Mouse (Mus musculus) MEL (cell line): ENCODE results near the gene Lmod3. TPM values are rescaled to one million over a fixed set of nuclear protein-coding genes. Genes with fewer than 3 reads are reported as not detected.

Source experiments
- DNase-seq: peaks from one replicate; pipeline ENCODE4 v3.0.0; 2011; ENCODE audit warnings: low read depth, low spot score
- H3K27ac ChIP-seq: 2 replicates; pipeline ENCODE4 v1.5.1; 2012; ENCODE audit warnings: low read depth, mild to moderate bottlenecking, control low read depth, low read length, moderate library complexity; ENCODE audit not compliant: control insufficient read depth
- H3K27me3 ChIP-seq, 2 experiments: fragments of 150-350 bp in 1 of 2; sonication (generic) in 1 of 2; 2 replicates each; pipeline ENCODE4 v1.6.1; 2012; ENCODE audit warnings: low read length in 2 of 2, mild to moderate bottlenecking in 2 of 2, improper control_type of control experiment in 1 of 2, moderate library complexity in 1 of 2; ENCODE audit not compliant: insufficient read depth in 2 of 2, control insufficient read depth in 1 of 2
- H3K36me3 ChIP-seq, 2 experiments: 2 replicates each; pipeline ENCODE4 v1.6.1; 2012 to 2014; ENCODE audit warnings: low read length in 2 of 2, improper control_type of control experiment in 1 of 2, inconsistent platforms in 1 of 2, mild to moderate bottlenecking in 1 of 2; ENCODE audit not compliant: insufficient read depth in 2 of 2, control insufficient read depth in 1 of 2
- H3K4me1 ChIP-seq, 2 experiments: fragments of 150-350 bp in 1 of 2; sonication (generic) in 1 of 2; 2 replicates each; pipeline ENCODE4 v1.6.1; 2012; ENCODE audit warnings: low read length in 2 of 2, improper control_type of control experiment in 1 of 2, mild to moderate bottlenecking in 1 of 2; ENCODE audit not compliant: insufficient read depth in 2 of 2, control insufficient read depth in 1 of 2
- H3K4me3 ChIP-seq, 2 experiments: fragments of 150-350 bp in 1 of 2; sonication (generic) in 1 of 2; 2 replicates each; pipeline ENCODE4 v1.5.1; 2012; ENCODE audit warnings: low read depth in 2 of 2, low read length in 2 of 2, mild to moderate bottlenecking in 2 of 2, moderate library complexity in 2 of 2, control low read depth in 1 of 2, improper control_type of control experiment in 1 of 2; ENCODE audit not compliant: control insufficient read depth in 1 of 2, insufficient read depth in 1 of 2
- H3K79me2 ChIP-seq: 2 replicates; pipeline ENCODE4 v1.6.1; 2012; ENCODE audit warnings: mild to moderate bottlenecking, low read length, moderate library complexity; ENCODE audit not compliant: control insufficient read depth, poor library complexity, insufficient read depth
- H3K9ac ChIP-seq: 2 replicates; pipeline ENCODE4 v1.6.1; 2012; ENCODE audit warnings: low read depth, mild to moderate bottlenecking, control low read depth, low read length, moderate library complexity; ENCODE audit not compliant: control insufficient read depth, poor library complexity, severe bottlenecking
- H3K9me3 ChIP-seq: fragments of 150-350 bp; sonication (generic); replicated peaks from 2 replicates; pipeline ENCODE4 v1.6.1; 2012; ENCODE audit warnings: mild to moderate bottlenecking, low read length, improper control_type of control experiment, moderate library complexity; ENCODE audit not compliant: insufficient read depth
- BHLHE40 ChIP-seq: IDR thresholded peaks from 2 replicates; pipeline ENCODE4 v1.6.1; 2012; ENCODE audit warnings: low read depth, mild to moderate bottlenecking, inconsistent platforms, low read length, improper control_type of control experiment, borderline replicate concordance
- CHD1 ChIP-seq: IDR thresholded peaks from 2 replicates; pipeline ENCODE4 v1.6.1; 2012; ENCODE audit warnings: low read depth, mild to moderate bottlenecking, inconsistent platforms, low read length, improper control_type of control experiment
- CTCF ChIP-seq, 3 experiments: IDR thresholded peaks in 2 of 3; conservative IDR thresholded peaks in 1 of 3; 2 replicates each; pipeline ENCODE4 v1.5.1; 2011 to 2012; ENCODE audit warnings: low read length in 3 of 3, low read depth in 2 of 3, mild to moderate bottlenecking in 2 of 3, improper control_type of control experiment in 1 of 3, inconsistent platforms in 1 of 3, mixed read lengths in 1 of 3, moderate library complexity in 1 of 3; ENCODE audit not compliant: control insufficient read depth in 1 of 3, insufficient read depth in 1 of 3, poor library complexity in 1 of 3, severe bottlenecking in 1 of 3
- E2F4 ChIP-seq: IDR thresholded peaks from 2 replicates; pipeline ENCODE4 v1.6.1; 2011; ENCODE audit warnings: low read depth, low read length, improper control_type of control experiment, borderline replicate concordance
- ELF1 ChIP-seq: IDR thresholded peaks from 2 replicates; pipeline ENCODE4 v1.6.1; 2014; ENCODE audit warnings: low read depth, mild to moderate bottlenecking, inconsistent platforms, low read length, improper control_type of control experiment, moderate library complexity
- ETS1 ChIP-seq: IDR thresholded peaks from 2 replicates; pipeline ENCODE4 v1.6.1; 2012; ENCODE audit warnings: low read depth, mild to moderate bottlenecking, inconsistent platforms, low read length, improper control_type of control experiment, moderate library complexity
- GATA1 ChIP-seq: IDR thresholded peaks from 2 replicates; pipeline ENCODE4 v1.6.1; 2011; ENCODE audit warnings: low read depth, low read length, improper control_type of control experiment
- JUND ChIP-seq: IDR thresholded peaks from 2 replicates; pipeline ENCODE4 v1.6.1; 2011; ENCODE audit warnings: low read depth, mild to moderate bottlenecking, improper control_type of control experiment, low read length
- MAX ChIP-seq: IDR thresholded peaks from 2 replicates; pipeline ENCODE4 v1.6.1; 2011; ENCODE audit warnings: low read length, improper control_type of control experiment
- MAZ ChIP-seq: IDR thresholded peaks from 2 replicates; pipeline ENCODE4 v1.6.1; 2012; ENCODE audit warnings: low read depth, mild to moderate bottlenecking, inconsistent platforms, low read length, improper control_type of control experiment
- MEF2A ChIP-seq: IDR thresholded peaks from 2 replicates; pipeline ENCODE4 v1.6.1; 2014; ENCODE audit warnings: low read depth, mild to moderate bottlenecking, inconsistent platforms, low read length, improper control_type of control experiment; ENCODE audit not compliant: poor library complexity, insufficient replicate concordance, severe bottlenecking; ENCODE audit errors: extremely low read depth
- MXI1 ChIP-seq: IDR thresholded peaks from 2 replicates; pipeline ENCODE4 v1.6.1; 2011; ENCODE audit warnings: mild to moderate bottlenecking, low read depth, low read length, improper control_type of control experiment
- MYB ChIP-seq: IDR thresholded peaks from 2 replicates; pipeline ENCODE4 v1.6.1; 2011; ENCODE audit warnings: mild to moderate bottlenecking, low read depth, low read length, improper control_type of control experiment
- NELFE ChIP-seq: IDR thresholded peaks from 2 replicates; pipeline ENCODE4 v1.6.1; 2011; ENCODE audit warnings: low read depth, low read length, improper control_type of control experiment
- NRF1 ChIP-seq: IDR thresholded peaks from 2 replicates; pipeline ENCODE4 v1.6.1; 2014; ENCODE audit warnings: low read depth, mild to moderate bottlenecking, inconsistent platforms, low read length, improper control_type of control experiment, moderate library complexity; ENCODE audit not compliant: poor library complexity, insufficient read depth, severe bottlenecking
- POLR2A ChIP-seq, 2 experiments: IDR thresholded peaks; 2 replicates each; pipeline ENCODE4 v1.6.1; 2011 to 2012; ENCODE audit warnings: low read length in 2 of 2, mild to moderate bottlenecking in 2 of 2, control low read depth in 1 of 2, improper control_type of control experiment in 1 of 2, low read depth in 1 of 2, moderate library complexity in 1 of 2; ENCODE audit not compliant: control insufficient read depth in 1 of 2, insufficient read depth in 1 of 2, poor library complexity in 1 of 2
- TBP ChIP-seq: IDR thresholded peaks from 2 replicates; pipeline ENCODE4 v1.8.0; 2011; ENCODE audit warnings: low read depth, low read length, improper control_type of control experiment
- UBTF ChIP-seq: IDR thresholded peaks from 2 replicates; pipeline ENCODE4 v1.6.1; 2012; ENCODE audit warnings: low read depth, mild to moderate bottlenecking, inconsistent platforms, low read length, improper control_type of control experiment, moderate library complexity, borderline replicate concordance; ENCODE audit not compliant: insufficient read depth
- USF1 ChIP-seq: IDR thresholded peaks from 2 replicates; pipeline ENCODE4 v1.6.1; 2014; ENCODE audit warnings: low read depth, mild to moderate bottlenecking, inconsistent platforms, low read length, improper control_type of control experiment, moderate library complexity
- ZC3H11A ChIP-seq: IDR thresholded peaks from 2 replicates; pipeline ENCODE4 v1.6.1; 2012; ENCODE audit warnings: low read depth, mild to moderate bottlenecking, inconsistent platforms, low read length, improper control_type of control experiment
- ZMIZ1 ChIP-seq: IDR thresholded peaks from 2 replicates; pipeline ENCODE4 v1.6.1; 2012; ENCODE audit warnings: low read depth, mild to moderate bottlenecking, inconsistent platforms, low read length, improper control_type of control experiment, moderate library complexity
- polyA plus RNA-seq, 2 experiments: library from polyadenylated mRNA; stranded (reverse) in 1 of 2; unstranded in 1 of 2; fragments of >175 nt in 1 of 2; fragments of >200 nt in 1 of 2; gene quantifications; 2 replicates each; pipeline versions ENCODE4 v1.2.1 to v1.2.4; 2012; ENCODE audit warnings: low replicate concordance in 2 of 2, low read depth in 1 of 2; ENCODE audit not compliant: insufficient read length in 2 of 2, insufficient read depth in 1 of 2, missing spikeins in 1 of 2
- total RNA-seq: library from RNA; depleted of rRNA; stranded (reverse); fragments of 300-350 nt; gene quantifications from 2 replicates; pipeline ENCODE4 v1.2.3, GENCODE M21; 2012

Lmod3 gene
- total and polyA plus RNA-seq, 3 experiments: not detected

GRCm38 (mm10) chr6:97220672-97221071 lies 31.9 kb downstream of the Lmod3 start:
- H3K4me1 ChIP-seq: peaks cover 17 to 23% of the 10 kb centered on the region in 2 experiments
- H3K9ac ChIP-seq: no peak overlapping the region
- peaks cover 28% of the 10 kb centered on the region for H3K79me2 ChIP-seq
- TF ChIP-seq MEF2A (no peak), POLR2A (IDR thresholded peaks at IDR 0.05; ENCODE audit: control insufficient read depth in 1 of 2, insufficient read depth in 1 of 2, low read depth in 1 of 2, low read length in 2 of 2, poor library complexity in 1 of 2) (no peak), UBTF (no peak), CHD1 (no peak), CTCF (IDR thresholded peaks at IDR 0.05 in 2 of 3, conservative IDR thresholded peaks at IDR 0.05 in 1 of 3; ENCODE audit: control insufficient read depth in 1 of 3, insufficient read depth in 1 of 3, low read depth in 2 of 3, low read length in 3 of 3, poor library complexity in 1 of 3, severe bottlenecking in 1 of 3) (no peak), JUND (no peak), ZMIZ1 (no peak), MYB (no peak), ELF1 (no peak), USF1 (no peak), BHLHE40 (no peak), MXI1 (no peak)
- DNase-seq: no peak
- peaks cover 6 to 19% of the 10 kb centered on the region in 2 experiments for H3K36me3 ChIP-seq
- H3K9me3 ChIP-seq: no peaks in the 10 kb centered on the region
- H3K4me3 ChIP-seq: no peak overlapping the region
- no peaks in the 10 kb centered on the region for H3K27me3 ChIP-seq
- H3K27ac ChIP-seq: no peak overlapping the region

GRCm38 (mm10) chr6:97216154-97216821 lies 36.3 kb downstream of the Lmod3 start:
- DNase-seq: no peak
- Histone ChIP-seq H3K4me3 (no peak overlapping the region), H3K79me2 (peaks cover 40% of the 10 kb centered on the region), H3K4me1 (peaks cover 13 to 27% of the 10 kb centered on the region in 2 experiments)
- TF ChIP-seq GATA1 (0 out of 2 replicates have a peak, but pooled peaks have one; percentile 7), MAX (no peak), E2F4 (no peak), TBP (no peak), ETS1 (peak; percentile 53), ZC3H11A (no peak), NRF1 (no peak), MAZ (no peak), NELFE (no peak)
- TF ChIP-seq, all 39 proteins: peak for 2
- H3K9ac ChIP-seq: no peak overlapping the region
- no peaks in the 10 kb centered on the region for H3K9me3 ChIP-seq
- H3K36me3 ChIP-seq: peaks cover 2 to 30% of the 10 kb centered on the region in 2 experiments
- H3K27ac ChIP-seq: no peak overlapping the region
- H3K27me3 ChIP-seq: no peaks in the 10 kb centered on the region
